Mouse (Mus musculus) embryonic facial prominence, embryonic 10.5 days (tissue): ENCODE results near the gene Cd79a. TPM values are rescaled to one million over a fixed set of nuclear protein-coding genes. Genes with fewer than 3 reads are reported as not detected.

Experiments
- DNase-seq: peaks from one replicate; pipeline ENCODE4 v3.0.0-alpha.2; 2017; ENCODE audit warnings: low spot score
- H3K27ac ChIP-seq: fragments of 300-500 bp; sonication (generic); replicated peaks from 2 replicates; pipeline ENCODE4 v1.5.1; 2016; ENCODE audit warnings: mild to moderate bottlenecking
- H3K27me3 ChIP-seq: fragments of 300-500 bp; sonication (generic); replicated peaks from 2 replicates; pipeline ENCODE4 v1.6.1; 2016; ENCODE audit warnings: low read depth, mild to moderate bottlenecking; ENCODE audit not compliant: poor library complexity, severe bottlenecking
- H3K36me3 ChIP-seq: fragments of 300-500 bp; sonication (generic); replicated peaks from 2 replicates; pipeline ENCODE4 v1.6.1; 2016; ENCODE audit warnings: mild to moderate bottlenecking, moderate library complexity
- H3K4me1 ChIP-seq: fragments of 300-500 bp; sonication (generic); 2 replicates; pipeline ENCODE4 v1.6.1; 2016
- H3K4me3 ChIP-seq: fragments of 300-500 bp; sonication (generic); 2 replicates; pipeline ENCODE4 v1.5.1; 2016; ENCODE audit warnings: mild to moderate bottlenecking, moderate library complexity
- H3K9me3 ChIP-seq: fragments of 300-500 bp; sonication (generic); 2 replicates; pipeline ENCODE4 v1.6.1; 2016; ENCODE audit warnings: mild to moderate bottlenecking
- WGBS: fragments of 180-500 bp; shearing (Covaris S2); methylation state at CpG from one replicate; pipeline ENCODE4 v1.1.7; 2016; 5-methylcytosine and 5-hydroxymethylcytosine counted together
- polyA plus RNA-seq: library from polyadenylated mRNA; unstranded; fragments of >200 nt; fragmentation: Nextera tagmentation; extraction: Ambion mirVana; gene quantifications from 2 replicates; pipeline ENCODE4 v1.2.1, GENCODE M21; 2016

Cd79a gene
- polyA plus RNA-seq, 1 experiment from 2014 or later = 0.26 TPM

DNA sequence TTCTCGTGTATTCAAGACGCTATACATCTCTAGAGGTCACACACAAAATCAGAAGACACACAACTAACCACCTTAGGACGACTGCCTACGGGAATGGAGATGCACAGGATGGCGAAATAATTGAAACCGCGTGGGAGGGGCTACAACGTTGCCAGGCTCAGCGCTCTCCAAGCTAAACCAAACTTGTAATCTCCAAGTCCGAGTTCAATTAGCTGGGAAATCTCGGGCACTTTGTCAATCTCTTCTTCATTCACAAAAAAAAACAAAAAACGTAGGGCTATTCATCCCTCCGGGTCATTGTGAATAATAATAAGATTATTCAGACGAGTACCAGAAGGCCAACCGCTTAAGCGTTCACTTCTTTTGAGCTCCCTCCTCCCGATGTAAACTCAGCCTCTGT is 28.1 kb upstream of the Cd79a start:
- H3K27me3 ChIP-seq = peaks cover 33% of the 10 kb centered on the region
- H3K4me1 ChIP-seq = 0 out of 2 replicates have a peak, but pooled peaks cover 4% of the 10 kb centered on the region
- no peaks in the 10 kb centered on the region for H3K36me3 ChIP-seq
- DNase-seq = no peak
- H3K27ac ChIP-seq = no peak overlapping the region
- peaks cover 7% of the 10 kb centered on the region; the same call in 1 of the 2 replicates for H3K9me3 ChIP-seq
- H3K4me3 ChIP-seq = no peak overlapping the region
- 68% methylated on average over 17 of the region's 17 CpGs for WGBS

- Histone ChIP-seq H3K27ac (no peak within 1 kb of the TSS; the same call in 1 of the 2 replicates), H3K9me3 (peaks cover 7% of the 10 kb centered on the region; the same call in 1 of the 2 replicates), H3K36me3 (no peaks in the 10 kb centered on the region), H3K27me3 (peaks cover 30% of the 10 kb centered on the region), H3K4me3 (0 out of 2 replicates have a peak within 1 kb of the TSS, but pooled peaks have one; percentile 16), H3K4me1 (no peaks in the 10 kb centered on the region)
- peak; percentile 35 for DNase-seq
- WGBS = 51% methylated on average over 41 of the region's 41 CpGs
Observed at GRCm38 (mm10) chr7:24869532-24870165, 27.5 kb upstream of the Cd79a start, which contains the start of the genes Lypd4 and Dmrtc2. TSS of gene Lypd4 (minus strand) at chr7:24869941. TSS of gene Dmrtc2 (plus strand) at chr7:24870057.

DNA sequence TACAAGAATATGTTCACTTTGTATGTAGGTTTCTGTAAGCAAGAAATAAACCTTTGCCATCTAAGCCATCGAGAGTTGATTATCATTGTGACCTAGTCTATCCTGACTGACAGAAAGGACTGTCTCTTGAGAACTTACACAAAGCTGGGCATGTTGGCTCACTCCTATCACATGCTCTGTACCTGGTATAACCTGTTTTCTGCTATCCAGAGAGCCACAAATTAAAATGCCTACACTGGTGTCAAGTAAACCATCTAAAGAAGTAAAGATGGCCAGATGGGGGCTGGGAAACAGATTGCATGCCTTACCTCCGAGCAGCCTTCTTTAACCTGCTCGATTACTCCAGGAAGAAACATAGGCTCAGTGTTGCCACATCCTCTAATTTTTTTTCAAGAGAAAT is 19.6 kb upstream of the Cd79a start:
- H3K9me3 ChIP-seq = no peaks in the 10 kb centered on the region
- H3K4me3 ChIP-seq = no peak overlapping the region

DNA sequence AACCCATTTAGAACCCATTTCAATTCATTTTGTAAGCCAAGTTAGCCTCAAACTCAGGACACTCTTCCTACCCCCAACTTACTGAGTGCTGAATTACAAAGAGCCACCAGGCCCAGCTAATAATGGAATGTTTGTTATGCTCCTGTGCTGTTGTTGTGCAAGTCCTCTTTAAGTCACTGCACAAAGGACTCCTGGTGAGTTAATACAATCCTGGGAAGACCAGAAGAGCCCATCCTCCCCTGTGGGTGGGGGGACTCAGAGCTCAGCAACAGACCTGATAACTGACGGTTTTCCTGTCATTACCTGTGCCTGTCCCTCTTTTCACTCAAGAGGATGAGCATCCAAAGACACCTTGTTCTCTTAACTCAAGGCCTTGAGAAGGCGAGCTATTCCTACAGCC is 17.6 kb upstream of the Cd79a start:
- no peak overlapping the region for H3K4me3 ChIP-seq
- H3K9me3 ChIP-seq = no peaks in the 10 kb centered on the region
- no peaks in the 10 kb centered on the region for H3K36me3 ChIP-seq
- no peak overlapping the region for H3K27ac ChIP-seq
- peaks cover 40% of the 10 kb centered on the region for H3K4me1 ChIP-seq
- no peaks in the 10 kb centered on the region for H3K27me3 ChIP-seq
- no peak for DNase-seq
- WGBS = 23% methylated on average over 2 of the region's 2 CpGs

More for the DNA sequence above, 19.6 kb upstream of the Cd79a start:
- Histone ChIP-seq H3K27ac (0 out of 2 replicates have a peak overlapping the region, but pooled peaks have one; percentile 11), H3K36me3 (no peaks in the 10 kb centered on the region), H3K27me3 (no peaks in the 10 kb centered on the region), H3K4me1 (peaks cover 40% of the 10 kb centered on the region)
- no peak for DNase-seq
- WGBS = 54% methylated on average over 3 of the region's 3 CpGs

GRCm38 (mm10) chr7:24882416-24883199 is 14.6 kb upstream of the Cd79a start:
- 90% methylated on average over 9 of the region's 9 CpGs for whole genome bisulfite sequencing
- Histone ChIP-seq H3K36me3 (peaks cover 24% of the 10 kb centered on the region), H3K27ac (no peak overlapping the region), H3K9me3 (no peaks in the 10 kb centered on the region), H3K27me3 (no peaks in the 10 kb centered on the region), H3K4me3 (no peak overlapping the region), H3K4me1 (peaks cover 43% of the 10 kb centered on the region)
- DNase-seq = no peak

DNA sequence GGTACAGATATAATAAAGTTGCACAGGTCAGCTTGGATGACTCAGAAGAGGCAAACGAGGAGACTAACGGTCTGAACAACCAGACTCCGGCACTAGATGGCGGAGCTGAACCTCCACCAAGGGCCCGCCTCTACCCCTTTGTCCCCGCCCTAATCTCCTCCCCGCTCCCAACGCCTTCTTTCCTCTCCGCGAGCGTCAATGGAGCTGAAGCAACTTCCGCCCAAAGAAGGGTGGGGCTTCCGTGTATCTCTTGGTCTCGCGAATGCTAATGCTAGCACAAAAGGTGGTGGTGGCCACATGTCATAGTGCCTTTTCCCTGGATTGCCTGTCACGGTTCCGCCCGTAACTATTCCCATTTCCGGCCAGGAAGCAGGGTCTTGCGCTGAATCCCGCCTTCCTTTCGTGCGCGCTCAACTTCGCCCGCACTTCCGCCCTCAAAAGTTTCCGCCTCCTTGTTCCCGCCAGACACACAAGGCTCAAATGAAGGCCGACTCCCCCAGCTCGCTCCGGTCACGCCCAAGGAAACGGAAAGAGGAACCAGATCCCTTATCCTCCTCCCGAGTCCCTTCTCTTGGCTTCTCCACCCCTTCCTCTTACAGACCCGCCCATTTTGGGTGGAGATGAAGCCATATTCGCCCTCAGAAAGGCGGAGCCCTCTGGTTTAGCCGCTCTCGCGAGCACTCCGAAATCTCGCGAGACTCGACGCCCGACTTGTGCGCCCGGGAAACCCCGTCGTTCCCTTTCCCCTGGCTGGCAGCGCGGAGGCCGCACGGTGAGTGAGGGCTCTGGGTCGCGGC is 13.1 kb upstream of the Cd79a start, which contains the start of gene Rps19:
TSS of gene Rps19 (plus strand) at position 476 of the 797 bp plus-strand sequence.
- WGBS = under 1% methylated on average over 57 of the region's 57 CpGs
- peak; percentile 97 for DNase-seq
- Histone ChIP-seq H3K36me3 (peaks cover 39% of the 10 kb centered on the region), H3K4me3 (peak within 1 kb of the TSS; percentile 99), H3K4me1 (peaks cover 36% of the 10 kb centered on the region), H3K27me3 (no peaks in the 10 kb centered on the region), H3K9me3 (no peaks in the 10 kb centered on the region), H3K27ac (peak within 1 kb of the TSS; percentile 99)

DNA sequence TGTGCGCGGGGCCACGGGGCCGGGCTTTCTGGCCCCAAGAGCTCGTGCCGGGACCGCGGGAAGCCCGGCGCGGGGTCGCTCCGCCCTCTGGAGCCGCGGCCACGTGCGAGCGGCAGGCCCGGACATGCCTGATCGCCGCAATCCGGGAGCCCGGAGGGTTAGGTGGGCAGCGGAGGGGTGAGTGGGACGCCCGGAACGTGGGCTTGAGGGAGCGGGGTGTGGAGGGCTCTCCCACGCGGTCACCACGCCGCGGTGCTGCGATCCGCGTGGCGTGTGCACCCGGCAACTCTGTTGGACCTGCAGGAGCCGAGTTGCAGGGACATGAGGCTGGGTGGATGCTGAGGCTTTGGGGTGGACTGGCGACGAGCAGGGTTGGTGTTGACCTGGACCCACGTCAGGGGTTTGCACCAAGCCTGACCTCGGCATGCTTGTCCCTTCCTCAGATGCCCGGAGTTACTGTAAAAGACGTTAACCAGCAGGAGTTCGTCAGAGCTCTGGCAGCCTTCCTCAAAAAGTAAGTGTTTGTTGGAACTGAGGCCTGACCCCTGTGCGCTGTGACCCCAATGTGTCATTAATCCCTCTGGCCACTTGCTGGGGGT is 12.4 kb upstream of the Cd79a start:
- no peak for DNase-seq
- H3K27me3 ChIP-seq = no peaks in the 10 kb centered on the region
- H3K4me3 ChIP-seq = peak overlapping the region; percentile 99
- peaks cover 46% of the 10 kb centered on the region for H3K36me3 ChIP-seq
- peak overlapping the region; percentile 99 for H3K27ac ChIP-seq
- no peaks in the 10 kb centered on the region for H3K9me3 ChIP-seq
- under 1% methylated on average over 47 of the region's 47 CpGs for WGBS
- H3K4me1 ChIP-seq = peaks cover 34% of the 10 kb centered on the region

- peak overlapping the region; percentile 99 for H3K4me3 ChIP-seq
- no peaks in the 10 kb centered on the region for H3K27me3 ChIP-seq
- H3K9me3 ChIP-seq = no peaks in the 10 kb centered on the region
- peaks cover 28% of the 10 kb centered on the region for H3K4me1 ChIP-seq
- H3K36me3 ChIP-seq = peaks cover 55% of the 10 kb centered on the region
- 47% methylated on average over 12 of the region's 12 CpGs for WGBS
- H3K27ac ChIP-seq = peak overlapping the region; percentile 99
- no peak for DNase-seq
Observed at GRCm38 (mm10) chr7:24885468-24886307, 11.5 kb upstream of the Cd79a start.

GRCm38 (mm10) chr7:24886308-24886633 is 10.9 kb upstream of the Cd79a start:
- DNase-seq = no peak
- 79% methylated on average over 4 of the region's 4 CpGs for WGBS
- no peaks in the 10 kb centered on the region for H3K9me3 ChIP-seq
- H3K4me3 ChIP-seq = peak overlapping the region; percentile 99
- H3K27me3 ChIP-seq = no peaks in the 10 kb centered on the region
- peaks cover 28% of the 10 kb centered on the region for H3K4me1 ChIP-seq
- peak overlapping the region; percentile 99 for H3K27ac ChIP-seq
- peaks cover 61% of the 10 kb centered on the region for H3K36me3 ChIP-seq

GRCm38 (mm10) chr7:24887096-24887495 is 10.1 kb upstream of the Cd79a start:
- H3K27me3 ChIP-seq = no peaks in the 10 kb centered on the region
- peaks cover 28% of the 10 kb centered on the region for H3K4me1 ChIP-seq
- H3K36me3 ChIP-seq = peaks cover 64% of the 10 kb centered on the region
- DNase-seq = no peak
- H3K9me3 ChIP-seq = no peaks in the 10 kb centered on the region
- WGBS = 79% methylated on average over 4 of the region's 4 CpGs
- H3K4me3 ChIP-seq = peak overlapping the region; percentile 99
- no peak overlapping the region for H3K27ac ChIP-seq

DNA sequence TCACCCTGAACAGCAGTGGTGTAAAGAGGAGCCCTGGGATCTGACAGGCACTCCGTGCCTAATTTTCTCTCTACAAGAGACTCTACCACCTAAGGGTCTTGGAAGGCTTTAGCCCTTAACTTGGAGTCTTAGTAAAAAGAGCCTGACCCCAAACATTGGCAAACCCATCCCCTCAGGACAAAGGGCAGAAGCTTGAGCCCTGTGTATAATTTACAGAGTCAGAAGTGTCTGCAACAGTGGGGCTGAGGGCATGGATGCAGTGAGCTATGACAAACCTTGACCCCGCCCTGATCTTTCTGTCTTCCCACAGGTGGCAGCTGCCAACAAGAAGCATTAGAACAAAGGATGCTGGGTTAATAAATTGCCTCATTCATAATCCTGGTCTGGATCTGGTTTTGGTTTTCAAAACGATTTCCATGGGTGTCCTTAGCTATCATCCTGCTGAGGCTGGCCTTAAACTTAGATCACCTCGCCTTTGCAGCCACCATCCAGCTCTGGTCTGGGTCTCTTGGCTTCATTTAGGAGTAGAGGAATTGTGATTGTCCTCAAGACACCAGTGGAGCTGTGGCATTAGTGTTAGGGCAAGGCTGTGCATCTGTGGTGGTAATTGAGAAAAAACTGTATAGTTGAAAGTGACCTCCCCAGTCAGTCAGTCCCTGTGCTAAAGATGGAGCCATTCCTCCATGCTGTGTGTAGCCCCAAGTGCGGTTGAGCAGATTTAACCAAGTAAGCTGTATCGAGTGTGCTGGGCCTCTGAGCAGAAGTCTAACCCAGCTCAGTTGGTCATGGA is 7.6 kb upstream of the Cd79a start:
- H3K27ac ChIP-seq = 0 out of 2 replicates have a peak overlapping the region, but pooled peaks have one; percentile 1
- 85% methylated on average over 6 of the region's 6 CpGs for WGBS
- no peak overlapping the region for H3K4me3 ChIP-seq

More for the DNA sequence above, 7.6 kb upstream of the Cd79a start:
- Histone ChIP-seq H3K9me3 (no peaks in the 10 kb centered on the region), H3K4me1 (peaks cover 28% of the 10 kb centered on the region), H3K27me3 (no peaks in the 10 kb centered on the region), H3K36me3 (peaks cover 68% of the 10 kb centered on the region)
- no peak for DNase-seq
